Mouse (Mus musculus) testis, adult 2 months (tissue): Measurements from ENCODE around the gene Pcsk5.

Source experiments
- CTCF ChIP-seq: fragments of 200-500 bp; IDR thresholded peaks from 2 replicates; pipeline ENCODE4 v1.5.1; 2012; ENCODE audit warnings: low read depth, mild to moderate bottlenecking, inconsistent platforms, low read length, moderate library complexity; ENCODE audit not compliant: control insufficient read depth, insufficient read depth, insufficient replicate concordance
- POLR2A ChIP-seq: fragments of 200-500 bp; IDR thresholded peaks from 2 replicates; pipeline ENCODE4 v1.6.1; 2012; ENCODE audit warnings: low read depth, mild to moderate bottlenecking, inconsistent platforms, low read length, moderate library complexity; ENCODE audit not compliant: control insufficient read depth

DNA sequence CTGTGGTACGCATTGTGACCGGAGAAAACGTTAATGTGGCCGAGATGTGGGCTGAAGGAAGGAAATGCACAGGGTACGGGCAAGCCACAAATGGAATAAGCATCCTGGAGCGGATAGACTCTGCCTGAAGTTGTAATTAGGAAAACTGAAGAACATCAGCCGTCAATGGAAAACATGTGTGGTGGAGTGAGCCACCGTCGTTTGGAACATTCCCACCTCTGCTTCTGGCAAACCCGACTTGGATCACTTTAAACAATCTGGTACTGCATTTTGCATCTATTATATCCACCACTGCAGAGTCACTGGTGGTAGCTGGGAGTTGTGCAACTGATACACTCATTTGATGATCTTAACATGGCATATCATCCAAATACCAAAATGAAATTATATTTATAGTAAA is 120.4 kb downstream of the Pcsk5 start:
- TF ChIP-seq CTCF, result no peak
- no peak for TF ChIP-seq POLR2A
